Mouse (Mus musculus) brain, embryonic 14.5 days (tissue): ENCODE results near the gene Wars2.

Source experiments
- CTCF ChIP-seq: fragments of 200-500 bp; IDR thresholded peaks from 2 replicates; pipeline ENCODE4 v1.5.1; 2012; ENCODE audit warnings: inconsistent platforms, mild to moderate bottlenecking, moderate library complexity, borderline replicate concordance; ENCODE audit not compliant: insufficient read depth, insufficient read length; ENCODE audit errors: extremely low read depth
- POLR2A ChIP-seq: fragments of 200-500 bp; IDR thresholded peaks from 2 replicates; pipeline ENCODE4 v1.6.1; 2012; ENCODE audit warnings: mild to moderate bottlenecking, inconsistent platforms, borderline replicate concordance; ENCODE audit not compliant: poor library complexity, insufficient read depth, insufficient read length, severe bottlenecking; ENCODE audit errors: extremely low read depth

DNA sequence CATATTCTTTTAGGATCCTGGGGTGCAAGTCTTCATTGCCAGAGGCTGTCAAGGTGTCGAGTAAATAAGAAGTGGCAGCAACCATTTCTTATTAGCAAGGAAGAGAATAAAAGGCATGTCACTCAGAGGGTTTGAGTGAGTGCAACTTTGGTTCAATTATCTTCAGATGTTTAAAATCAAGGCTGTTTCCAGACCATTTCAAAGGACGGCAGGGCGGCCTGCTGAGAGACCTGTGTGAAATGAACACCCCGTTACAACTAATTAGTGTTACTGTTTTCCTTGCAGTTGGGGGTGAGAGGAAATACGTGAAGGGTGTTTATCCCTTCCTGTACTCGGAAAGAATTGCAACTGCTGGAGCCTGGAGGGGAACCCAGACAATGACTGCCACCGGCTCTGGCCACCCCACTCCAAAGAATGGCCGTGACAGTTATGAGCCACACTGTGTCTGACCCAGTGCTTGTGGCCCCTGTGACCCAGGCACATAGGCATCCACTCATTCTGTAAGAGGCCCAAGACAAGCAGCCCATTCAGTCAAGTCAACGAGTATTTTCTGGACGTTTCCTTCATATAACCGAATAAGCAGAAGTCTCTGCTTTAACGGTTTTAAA is 137.2 kb downstream of the Wars2 start:
- TF ChIP-seq POLR2A = no peak
- no peak for TF ChIP-seq CTCF
